Mouse (Mus musculus) hindbrain, embryonic 15.5 days (tissue): ENCODE data around the gene Camk2n2. TPM values are rescaled to one million over a fixed set of nuclear protein-coding genes. Genes with fewer than 3 reads are reported as not detected.
A peak's percentile ranks its signal among the peaks of the same experiment; 100 is the strongest.
"Not testable (repeated sequence)": the region's sequence is repeated elsewhere in the genome, so short reads cannot be mapped to it uniquely, and the experiment has no call there.

Experiments
- ATAC-seq: fragments of 200-750 bp; cut with Nextera tagmentation; 2 replicates; pipeline ENCODE4 v1.8.0; 2017; ENCODE audit warnings: low read depth, moderate number of reproducible peaks, moderate TSS enrichment; ENCODE audit not compliant: low FRiP score
- H3K27ac ChIP-seq: fragments of 300-500 bp; sonication (generic); replicated peaks from 2 replicates; pipeline ENCODE4 v1.5.1; 2015; ENCODE audit warnings: mild to moderate bottlenecking, inconsistent platforms
- H3K27me3 ChIP-seq: fragments of 300-500 bp; sonication (generic); 2 replicates; pipeline ENCODE4 v1.6.1; 2015; ENCODE audit warnings: control low read depth, inconsistent platforms
- H3K36me3 ChIP-seq: fragments of 300-500 bp; sonication (generic); 2 replicates; pipeline ENCODE4 v1.6.1; 2015; ENCODE audit warnings: control low read depth, inconsistent platforms
- H3K4me1 ChIP-seq: fragments of 300-500 bp; sonication (generic); replicated peaks from 2 replicates; pipeline ENCODE4 v1.6.1; 2015; ENCODE audit warnings: control low read depth, inconsistent platforms
- H3K4me2 ChIP-seq: fragments of 300-500 bp; sonication (generic); 2 replicates; pipeline ENCODE4 v1.6.1; 2015; ENCODE audit warnings: moderate library complexity, mild to moderate bottlenecking, inconsistent platforms
- H3K4me3 ChIP-seq: fragments of 300-500 bp; sonication (generic); 2 replicates; pipeline ENCODE4 v1.5.1; 2015; ENCODE audit warnings: mild to moderate bottlenecking, inconsistent platforms
- H3K9ac ChIP-seq: fragments of 300-500 bp; sonication (generic); 2 replicates; pipeline ENCODE4 v1.6.1; 2015; ENCODE audit warnings: inconsistent platforms
- H3K9me3 ChIP-seq: fragments of 300-500 bp; sonication (generic); 2 replicates; pipeline ENCODE4 v1.6.1; 2016; ENCODE audit warnings: control low read depth, inconsistent platforms
- WGBS: fragments of 180-500 bp; shearing (Covaris S2); methylation state at CpG from one replicate; pipeline ENCODE4 v1.1.7; 2015; 5-methylcytosine and 5-hydroxymethylcytosine counted together
- polyA plus RNA-seq: library from polyadenylated mRNA; unstranded; fragments of >200 nt; fragmentation: Nextera tagmentation; extraction: Ambion mirVana; gene quantifications from 2 replicates; pipeline ENCODE4 v1.2.1, GENCODE M21; 2015

The Camk2n2 gene
- 42.6 and 43.0 TPM in 2 replicates for polyA plus RNA-seq

DNA sequence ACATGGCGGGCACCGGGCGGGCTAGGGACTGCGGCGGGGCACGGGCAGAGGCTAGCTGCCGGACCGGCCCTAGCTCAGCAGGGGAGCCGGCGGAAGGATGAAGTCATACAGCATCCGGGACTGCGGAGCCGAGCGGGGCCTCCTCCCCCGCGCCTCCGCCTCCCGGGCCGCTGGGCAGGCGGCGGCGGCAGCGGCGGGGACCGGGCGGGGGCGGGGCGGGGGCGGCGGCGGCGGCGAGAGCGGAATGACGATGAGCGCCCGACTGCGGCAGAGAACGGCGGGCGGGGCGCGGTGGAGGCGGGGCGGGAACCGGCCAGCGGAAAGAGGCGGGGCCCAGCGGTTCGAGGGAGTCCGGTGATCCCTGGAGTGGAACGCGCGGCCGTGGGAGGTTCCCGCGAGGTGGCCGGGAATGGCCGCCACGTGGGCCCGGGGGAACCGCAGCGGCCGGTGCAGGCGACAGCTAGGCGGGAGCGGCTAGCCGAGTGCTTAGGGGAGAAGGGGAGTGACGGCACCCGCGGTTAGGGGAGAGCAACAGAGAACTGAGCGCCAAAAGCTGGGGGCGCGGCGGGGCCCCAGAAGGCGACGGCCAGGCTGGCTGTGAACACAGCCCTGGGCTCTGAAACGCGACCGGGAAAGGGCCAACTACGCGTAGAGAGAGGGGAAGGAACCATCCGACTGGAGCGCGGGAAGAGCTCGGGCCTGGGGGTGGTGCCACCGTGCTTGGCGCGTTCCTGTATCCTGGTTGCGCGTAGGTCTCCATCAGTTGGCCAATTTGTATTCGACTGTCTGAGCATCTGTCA lies at the start of gene Camk2n2:
Gene Camk2n2, minus strand, starts transcription at position 97 of the 800 bp plus-strand sequence.
- no peaks in the 10 kb centered on the region for H3K27me3 ChIP-seq
- peaks cover 31% of the 10 kb centered on the region for H3K4me1 ChIP-seq
- peak within 1 kb of the TSS; percentile 77 for H3K4me3 ChIP-seq
- WGBS: under 1% methylated on average over 85 of the region's 92 CpGs
- peak within 1 kb of the TSS; percentile 94 for H3K4me2 ChIP-seq
- H3K36me3 ChIP-seq: 0 out of 2 replicates have a peak, but pooled peaks cover 11% of the 10 kb centered on the region
- ATAC-seq: peak; percentile 65
- peak within 1 kb of the TSS; percentile 89 for H3K9ac ChIP-seq
- H3K9me3 ChIP-seq: no peaks in the 10 kb centered on the region
- H3K27ac ChIP-seq: peak within 1 kb of the TSS; percentile 93

DNA sequence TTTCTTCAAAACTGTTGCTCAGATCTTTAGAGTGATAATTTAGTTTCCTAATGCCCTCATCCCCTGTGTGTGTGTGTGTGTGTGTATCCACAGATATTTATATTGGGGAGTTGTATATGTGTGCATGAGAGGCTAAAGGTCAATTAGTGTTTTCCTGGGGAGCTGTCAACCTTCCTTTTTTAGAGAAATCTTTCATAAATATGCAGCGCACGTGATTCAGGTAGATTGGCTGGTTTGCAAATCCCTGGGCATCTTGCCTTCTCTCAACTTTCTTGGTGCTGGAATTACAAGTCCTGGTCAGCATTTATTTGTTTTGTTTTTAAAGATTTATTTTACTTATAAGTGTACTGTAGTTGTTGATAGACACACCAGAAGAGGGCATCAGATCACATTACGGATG lies 49.2 kb upstream of the Camk2n2 start:
- Histone ChIP-seq H3K9me3 (no peaks in the 10 kb centered on the region), H3K4me3 (no peak overlapping the region), H3K27me3 (no peaks in the 10 kb centered on the region), H3K36me3 (peaks cover 9% of the 10 kb centered on the region), H3K4me1 (peaks cover 23% of the 10 kb centered on the region), H3K4me2 (no peak overlapping the region), H3K27ac (no peak overlapping the region), H3K9ac (no peak overlapping the region)
- ATAC-seq: no peak
- WGBS: 87% methylated on average over 3 of the region's 3 CpGs

DNA sequence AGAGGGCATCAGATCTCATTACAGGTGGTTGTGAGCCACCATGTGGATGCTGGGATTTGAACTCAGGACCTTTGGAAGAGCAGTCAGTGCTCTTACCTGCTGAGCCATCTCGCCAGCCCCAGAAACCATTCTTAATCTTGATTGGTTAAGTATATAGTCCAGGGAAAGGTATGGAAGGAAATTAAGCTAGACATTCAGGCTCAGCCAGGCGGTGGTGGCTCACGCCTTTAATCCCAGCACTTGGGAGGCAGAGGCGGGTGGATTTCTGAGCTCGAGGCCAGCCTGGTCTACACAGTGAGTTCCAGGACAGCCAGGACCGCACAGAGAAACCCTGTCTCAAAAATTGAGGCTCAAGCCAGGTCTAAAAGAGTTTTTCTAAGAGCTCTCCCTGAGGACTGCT lies 46.9 kb upstream of the Camk2n2 start, which contains the start of gene Eif4g1:
Gene Eif4g1, plus strand, starts transcription at position 301 of the 400 bp plus-strand sequence.
- H3K9me3 ChIP-seq, H3K4me3 ChIP-seq, H3K27me3 ChIP-seq, H3K4me2 ChIP-seq, H3K9ac ChIP-seq, H3K27ac ChIP-seq, H3K4me1 ChIP-seq, ATAC-seq: not testable (repeated sequence)
- WGBS: 98% methylated on average over 5 of the region's 6 CpGs
- peaks cover 11% of the 10 kb centered on the region; the same call in 1 of the 2 replicates for H3K36me3 ChIP-seq

DNA sequence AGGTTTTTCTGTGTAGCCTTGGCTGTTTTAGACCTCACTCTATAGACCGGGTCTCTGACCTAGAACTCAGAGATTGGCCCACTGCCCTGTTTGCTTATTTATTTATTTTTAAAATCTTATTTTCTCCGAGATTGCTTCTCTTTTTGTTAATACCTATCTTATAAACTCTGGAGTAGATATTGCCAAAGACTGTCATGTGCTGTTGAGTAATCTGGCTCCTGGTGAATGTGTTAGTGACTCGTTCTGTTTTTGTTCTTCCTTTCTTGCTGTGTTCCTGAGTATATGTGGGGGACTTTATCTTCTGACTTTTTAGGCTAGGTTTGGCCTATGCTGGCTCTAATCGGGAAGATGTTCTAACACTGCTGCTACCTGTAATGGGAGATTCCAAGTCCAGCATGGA lies 36.6 kb upstream of the Camk2n2 start:
- Histone ChIP-seq H3K4me3 (no peak overlapping the region), H3K9ac (no peak overlapping the region), H3K9me3 (no peaks in the 10 kb centered on the region), H3K27ac (no peak overlapping the region), H3K4me2 (no peak overlapping the region), H3K36me3 (peaks cover 87% of the 10 kb centered on the region), H3K27me3 (no peaks in the 10 kb centered on the region), H3K4me1 (peaks cover 8% of the 10 kb centered on the region)
- ATAC-seq: no peak
- WGBS: 94% methylated on average over 4 of the region's 4 CpGs

DNA sequence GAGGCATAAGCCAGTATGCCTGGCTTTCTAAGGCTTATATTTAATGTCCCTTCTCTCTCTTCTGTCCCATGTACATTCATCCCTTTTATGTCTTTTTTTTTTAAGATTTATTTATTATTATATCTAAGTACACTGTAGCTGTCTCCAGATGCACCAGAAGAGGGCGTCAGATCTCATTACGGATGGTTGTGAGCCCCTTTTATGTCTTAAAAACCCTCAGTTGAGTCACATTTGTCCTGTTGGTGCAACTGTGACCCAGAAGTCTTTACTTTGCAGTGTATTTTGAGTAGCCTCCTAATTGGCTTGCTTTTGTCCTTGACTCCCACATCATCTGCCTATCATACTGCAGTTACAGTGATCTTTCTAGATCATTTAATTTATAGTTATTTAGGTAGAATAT lies 32.2 kb upstream of the Camk2n2 start:
- 43% methylated on average over 2 of the region's 2 CpGs for WGBS
- Histone ChIP-seq H3K4me3 (no peak overlapping the region), H3K4me2 (peak overlapping the region; percentile 92), H3K36me3 (peaks cover 46% of the 10 kb centered on the region), H3K9ac (no peak overlapping the region), H3K9me3 (no peaks in the 10 kb centered on the region), H3K4me1 (peaks cover 20% of the 10 kb centered on the region), H3K27ac (no peak overlapping the region), H3K27me3 (no peaks in the 10 kb centered on the region)
- no peak for ATAC-seq

DNA sequence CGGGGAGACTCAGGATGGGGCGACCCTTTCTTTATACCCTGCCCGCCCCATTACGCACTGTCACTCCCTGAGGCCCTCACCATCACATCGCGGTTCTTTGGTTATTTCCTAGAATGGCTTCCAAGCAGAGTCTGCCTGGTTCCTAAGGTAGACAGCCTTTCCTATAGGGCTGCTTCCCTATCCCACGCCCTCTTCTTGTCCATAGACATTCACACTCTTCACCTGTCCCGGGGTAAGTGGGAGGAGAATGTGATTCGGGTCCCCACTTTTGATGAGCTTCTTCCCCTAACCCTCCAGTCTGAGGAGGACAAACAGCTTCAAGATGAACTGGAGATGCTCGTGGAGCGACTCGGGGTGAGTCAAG lies 30.8 kb upstream of the Camk2n2 start:
- H3K4me3 ChIP-seq: peak overlapping the region; percentile 59
- H3K27ac ChIP-seq: peak overlapping the region; percentile 73
- peaks cover 32% of the 10 kb centered on the region for H3K36me3 ChIP-seq
- no peak; the same call in 1 of the 2 replicates for ATAC-seq
- H3K4me1 ChIP-seq: peaks cover 20% of the 10 kb centered on the region
- H3K27me3 ChIP-seq: no peaks in the 10 kb centered on the region
- H3K9me3 ChIP-seq: no peaks in the 10 kb centered on the region
- H3K4me2 ChIP-seq: peak overlapping the region; percentile 92
- peak overlapping the region; percentile 84 for H3K9ac ChIP-seq
- 8% methylated on average over 10 of the region's 12 CpGs for WGBS

DNA sequence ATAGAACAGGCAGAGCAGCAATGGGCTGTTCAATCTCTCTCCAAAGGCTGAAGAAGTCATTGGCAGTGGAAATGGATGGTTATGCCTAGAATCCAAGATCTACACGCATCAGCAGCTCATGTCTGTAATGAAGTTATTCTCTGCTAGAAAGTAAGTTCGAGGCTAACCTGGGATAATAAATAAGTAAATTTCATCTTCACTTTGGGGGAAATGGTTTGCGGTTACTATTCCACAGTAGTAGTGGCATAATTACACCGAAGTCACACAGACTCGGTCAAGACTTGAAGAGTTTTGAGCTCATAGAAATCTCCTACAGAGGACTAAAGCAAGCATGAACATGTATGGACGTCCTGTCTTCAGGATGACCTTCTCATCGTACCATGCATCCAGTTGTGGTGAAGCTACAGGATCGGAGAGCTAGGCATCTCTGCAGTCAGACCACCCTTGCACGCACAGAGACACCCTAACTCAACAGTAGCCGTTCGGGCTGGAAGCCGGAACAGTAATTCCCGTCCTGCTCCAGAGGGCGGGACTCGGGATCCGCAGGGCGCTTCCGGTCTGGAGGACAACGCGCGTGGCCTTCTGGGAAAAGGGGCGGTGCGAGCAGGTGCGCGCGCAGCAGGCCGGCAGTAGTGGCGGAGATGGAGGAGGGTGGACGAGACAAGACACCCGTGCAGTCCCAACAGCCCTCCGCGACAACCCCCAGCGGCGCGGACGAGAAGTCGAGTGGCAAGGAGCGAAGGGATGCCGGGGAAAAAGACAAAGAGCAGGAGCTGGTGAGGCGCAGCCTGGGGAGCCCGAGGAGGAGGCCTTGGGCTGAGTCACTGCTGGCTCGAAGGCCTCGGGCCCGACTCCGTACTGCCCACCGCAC lies 30.2 kb upstream of the Camk2n2 start, which contains the start of gene Psmd2:
Gene Psmd2, plus strand, starts transcription at position 577 of the 871 bp plus-strand sequence.
- 1% methylated on average over 43 of the region's 46 CpGs for WGBS
- ATAC-seq: peak; percentile 97
- Histone ChIP-seq H3K4me2 (peak within 1 kb of the TSS; percentile 92), H3K27ac (peak within 1 kb of the TSS; percentile 79), H3K9me3 (no peaks in the 10 kb centered on the region), H3K9ac (peak within 1 kb of the TSS; percentile 84), H3K36me3 (peaks cover 26% of the 10 kb centered on the region), H3K4me3 (peak within 1 kb of the TSS; percentile 59), H3K4me1 (peaks cover 20% of the 10 kb centered on the region), H3K27me3 (no peaks in the 10 kb centered on the region)

DNA sequence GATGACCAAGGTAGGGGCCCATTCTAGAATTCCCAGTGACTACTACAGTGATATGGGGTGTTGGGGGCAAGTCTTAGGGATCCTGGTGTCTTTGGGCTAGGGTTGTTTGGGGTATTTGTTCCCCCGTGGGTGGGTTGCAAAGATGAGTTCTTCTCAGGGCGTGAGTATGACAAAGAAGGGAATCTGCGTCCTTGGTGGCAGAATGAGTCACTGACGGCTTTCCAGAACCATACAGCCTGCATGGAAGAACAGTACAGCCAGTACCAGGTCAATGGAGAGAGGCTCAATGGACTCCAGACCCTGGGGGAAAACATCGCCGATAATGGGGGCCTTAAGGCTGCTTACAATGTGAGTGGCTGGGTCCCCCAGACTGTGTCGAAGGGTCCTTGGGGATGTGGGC lies 22.8 kb upstream of the Camk2n2 start:
- Histone ChIP-seq H3K36me3 (0 out of 2 replicates have a peak, but pooled peaks cover 10% of the 10 kb centered on the region), H3K27ac (no peak overlapping the region), H3K9ac (no peak overlapping the region), H3K4me1 (no peaks in the 10 kb centered on the region), H3K4me2 (no peak overlapping the region), H3K9me3 (no peaks in the 10 kb centered on the region), H3K4me3 (no peak overlapping the region), H3K27me3 (no peaks in the 10 kb centered on the region)
- ATAC-seq: no peak
- WGBS: 89% methylated on average over 7 of the region's 7 CpGs

DNA sequence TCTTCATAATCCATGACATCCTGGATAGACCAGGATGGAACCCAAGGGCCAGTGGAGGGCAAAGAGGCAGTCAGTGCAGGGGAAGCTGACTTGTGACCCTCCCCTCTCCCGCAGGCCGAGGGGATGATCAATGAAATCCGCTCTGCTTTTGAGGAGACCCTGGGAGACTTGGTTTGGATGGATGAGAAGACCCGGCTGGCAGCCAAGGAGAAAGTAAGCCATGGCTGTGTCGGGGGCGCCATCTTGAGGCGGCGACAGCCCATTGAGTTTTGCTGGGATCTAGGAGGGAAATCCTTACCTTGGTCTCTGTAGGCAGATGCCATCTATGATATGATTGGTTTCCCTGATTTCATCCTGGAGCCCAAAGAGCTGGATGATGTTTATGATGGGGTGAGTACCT lies 21.1 kb upstream of the Camk2n2 start:
- Histone ChIP-seq H3K4me2 (no peak overlapping the region), H3K9me3 (no peaks in the 10 kb centered on the region), H3K4me3 (no peak overlapping the region), H3K9ac (no peak overlapping the region), H3K4me1 (peaks cover 8% of the 10 kb centered on the region), H3K27me3 (no peaks in the 10 kb centered on the region), H3K27ac (no peak overlapping the region), H3K36me3 (0 out of 2 replicates have a peak, but pooled peaks cover 10% of the 10 kb centered on the region)
- peak; percentile 54 for ATAC-seq
- 3% methylated on average over 8 of the region's 8 CpGs for WGBS

DNA sequence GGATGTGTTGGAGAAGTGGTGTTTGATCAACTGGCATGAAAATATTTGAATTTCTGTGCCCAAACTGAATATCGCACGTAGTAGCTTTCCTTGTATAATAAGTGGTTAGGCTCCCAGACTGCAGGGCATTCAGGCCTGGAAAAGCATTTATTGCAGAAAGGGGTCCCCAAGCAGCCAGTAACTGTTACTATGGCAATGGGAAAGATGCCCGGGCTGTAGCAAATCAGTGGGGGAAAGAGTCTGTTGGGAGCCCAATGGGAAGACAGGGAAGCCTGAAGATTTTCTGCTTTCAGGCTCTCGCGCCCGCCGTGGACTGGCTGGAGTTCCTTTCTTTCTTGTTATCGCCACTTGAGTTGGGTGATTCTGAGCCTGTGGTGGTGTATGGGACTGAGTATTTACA lies 17.3 kb upstream of the Camk2n2 start:
- Histone ChIP-seq H3K9ac (no peak overlapping the region), H3K36me3 (peaks cover 8% of the 10 kb centered on the region), H3K4me2 (no peak overlapping the region), H3K9me3 (no peaks in the 10 kb centered on the region), H3K27me3 (no peaks in the 10 kb centered on the region), H3K4me3 (no peak overlapping the region), H3K4me1 (peaks cover 8% of the 10 kb centered on the region), H3K27ac (peak overlapping the region; percentile 41; the same call in 1 of the 2 replicates)
- ATAC-seq: peak; percentile 61; the same call in 1 of the 2 replicates
- 53% methylated on average over 8 of the region's 8 CpGs for WGBS

DNA sequence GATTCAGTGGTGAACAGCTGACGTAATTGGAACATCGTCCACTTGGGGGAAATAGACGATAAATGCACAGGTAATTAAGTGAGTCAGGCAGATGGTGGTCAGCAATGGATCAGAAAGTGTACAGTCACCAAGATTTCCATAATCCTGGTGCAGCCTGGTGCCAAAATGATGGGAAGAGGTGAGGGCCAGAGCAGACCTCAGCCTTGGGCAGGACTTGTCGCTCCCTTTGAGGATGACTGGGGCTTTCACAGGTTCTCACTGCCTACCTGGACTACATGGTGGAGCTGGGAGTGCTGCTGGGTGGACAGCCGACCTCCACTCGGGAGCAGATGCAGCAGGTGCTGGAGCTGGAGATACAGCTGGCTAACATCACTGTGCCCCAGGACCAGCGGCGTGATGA lies 16.3 kb upstream of the Camk2n2 start:
- 82% methylated on average over 8 of the region's 8 CpGs for WGBS

More for the DNA sequence above, 16.3 kb upstream of the Camk2n2 start:
- no peaks in the 10 kb centered on the region for H3K9me3 ChIP-seq
- no peak overlapping the region for H3K9ac ChIP-seq
- H3K4me2 ChIP-seq: no peak overlapping the region
- H3K4me1 ChIP-seq: peaks cover 8% of the 10 kb centered on the region
- 0 out of 2 replicates have a peak overlapping the region, but pooled peaks have one; percentile 41 for H3K27ac ChIP-seq
- ATAC-seq: no peak
- H3K4me3 ChIP-seq: no peak overlapping the region
- H3K36me3 ChIP-seq: peaks cover 4% of the 10 kb centered on the region
- no peaks in the 10 kb centered on the region for H3K27me3 ChIP-seq
